In genomic region chr10:115470621-115471334, GRCm38 (mm10) we compare ENCODE assay signal across 8 mouse cellular contexts.
DNase-seq lines count a peak whose midpoint lies in the region; ATAC-seq lines count a peak whose summit lies in the region.

No protein-coding gene starts in this region.

- no peak overlapping the region for H3K27ac ChIP-seq in kidney, embryonic 16.5 days (ENCODE audit: low read length)
- H3K27ac ChIP-seq in embryonic facial prominence, embryonic 12.5 days: no peak overlapping the region
- no peak overlapping the region for H3K27ac ChIP-seq in intestine, embryonic 14.5 days (ENCODE audit: low read depth)
- H3K27ac ChIP-seq in neural tube, embryonic 14.5 days (ENCODE audit: low read depth, low read length): peak overlapping the region; percentile 79

- no peaks in the 10 kb centered on the region for H3K9me3 ChIP-seq in kidney, embryonic 16.5 days (ENCODE audit: low read length)
- H3K9me3 ChIP-seq in embryonic facial prominence, embryonic 12.5 days: no peaks in the 10 kb centered on the region
- no peaks in the 10 kb centered on the region for H3K9me3 ChIP-seq in intestine, embryonic 14.5 days (ENCODE audit: control insufficient read depth, low read length)
- no peaks in the 10 kb centered on the region for H3K9me3 ChIP-seq in neural tube, embryonic 14.5 days (ENCODE audit: control insufficient read depth, low read length)

- 45% methylated on average over 17 of the region's 17 CpGs for WGBS in kidney, embryonic 16.5 days
- WGBS in embryonic facial prominence, embryonic 12.5 days: 37% methylated on average over 17 of the region's 17 CpGs
- WGBS in intestine, embryonic 14.5 days: 45% methylated on average over 17 of the region's 17 CpGs
- WGBS in neural tube, embryonic 14.5 days: 29% methylated on average over 17 of the region's 17 CpGs

- no peak for DNase-seq in kidney, postnatal 25 days
- DNase-seq in intestine, embryonic 14.5 days (ENCODE audit: low spot score): peak; percentile 51
- DNase-seq in urinary bladder, postnatal 25 days (ENCODE audit: low spot score): no peak
- no peak for DNase-seq in frontal cortex, postnatal 25 days (ENCODE audit: low spot score in 2 of 2)
- no peak for DNase-seq in frontal cortex, postnatal 14 days (ENCODE audit: low spot score in 2 of 2)

- H3K36me3 ChIP-seq in kidney, embryonic 16.5 days (ENCODE audit: insufficient read depth, low read length): no peaks in the 10 kb centered on the region
- H3K36me3 ChIP-seq in embryonic facial prominence, embryonic 12.5 days: no peaks in the 10 kb centered on the region
- no peaks in the 10 kb centered on the region for H3K36me3 ChIP-seq in intestine, embryonic 14.5 days (ENCODE audit: control insufficient read depth, insufficient read depth, low read length)
- no peaks in the 10 kb centered on the region for H3K36me3 ChIP-seq in neural tube, embryonic 14.5 days (ENCODE audit: control insufficient read depth, insufficient read depth, low read length)

- peaks cover 8% of the 10 kb centered on the region for H3K4me1 ChIP-seq in kidney, embryonic 16.5 days (ENCODE audit: insufficient read depth, low read length)
- H3K4me1 ChIP-seq in embryonic facial prominence, embryonic 12.5 days: no peaks in the 10 kb centered on the region
- H3K4me1 ChIP-seq in intestine, embryonic 14.5 days (replicated peaks; ENCODE audit: control insufficient read depth, insufficient read depth, low read length): no peaks in the 10 kb centered on the region
- H3K4me1 ChIP-seq in neural tube, embryonic 14.5 days (ENCODE audit: control insufficient read depth, insufficient read depth, low read length): no peaks in the 10 kb centered on the region

- H3K4me2 ChIP-seq in kidney, embryonic 16.5 days (replicated peaks; ENCODE audit: low read depth, low read length): peak overlapping the region; percentile 51
- peak overlapping the region; percentile 37 for H3K4me2 ChIP-seq in embryonic facial prominence, embryonic 12.5 days (replicated peaks)
- peak overlapping the region; percentile 36 for H3K4me2 ChIP-seq in intestine, embryonic 14.5 days (ENCODE audit: low read length)
- H3K4me2 ChIP-seq in neural tube, embryonic 14.5 days (ENCODE audit: low read depth, low read length): peak overlapping the region; percentile 29

- H3K27me3 ChIP-seq in kidney, embryonic 16.5 days (ENCODE audit: insufficient read depth, low read length): no peaks in the 10 kb centered on the region
- peaks cover 3% of the 10 kb centered on the region; the same call in 1 of the 2 replicates for H3K27me3 ChIP-seq in embryonic facial prominence, embryonic 12.5 days
- H3K27me3 ChIP-seq in intestine, embryonic 14.5 days (replicated peaks; ENCODE audit: control insufficient read depth, insufficient read depth, low read length): no peaks in the 10 kb centered on the region
- H3K27me3 ChIP-seq in neural tube, embryonic 14.5 days (ENCODE audit: control insufficient read depth, insufficient read depth, low read length): no peaks in the 10 kb centered on the region

- no peak for ATAC-seq in kidney, embryonic 16.5 days (ENCODE audit: low FRiP score, low TSS enrichment)
- no peak for ATAC-seq in embryonic facial prominence, embryonic 12.5 days (ENCODE audit: insufficient number of reproducible peaks, insufficient read depth, low FRiP score, low TSS enrichment)
- no peak for ATAC-seq in intestine, embryonic 14.5 days (replicated peaks; ENCODE audit: low FRiP score, low TSS enrichment, low read depth)
- ATAC-seq in neural tube, embryonic 14.5 days (ENCODE audit: low read depth): peak; percentile 66

- H3K9ac ChIP-seq in kidney, embryonic 16.5 days (replicated peaks; ENCODE audit: low read length): peak overlapping the region; percentile 31; the same call in 1 of the 2 replicates
- H3K9ac ChIP-seq in embryonic facial prominence, embryonic 12.5 days: no peak overlapping the region
- H3K9ac ChIP-seq in intestine, embryonic 14.5 days (ENCODE audit: low read length): no peak overlapping the region
- peak overlapping the region; percentile 53; the same call in 1 of the 2 replicates for H3K9ac ChIP-seq in neural tube, embryonic 14.5 days (replicated peaks; ENCODE audit: low read depth, low read length)

- H3K4me3 ChIP-seq in kidney, embryonic 16.5 days (ENCODE audit: low read length): peak overlapping the region; percentile 43
- peak overlapping the region; percentile 21 for H3K4me3 ChIP-seq in embryonic facial prominence, embryonic 12.5 days
- peak overlapping the region; percentile 22 for H3K4me3 ChIP-seq in intestine, embryonic 14.5 days (ENCODE audit: low read depth, low read length)
- H3K4me3 ChIP-seq in neural tube, embryonic 14.5 days (ENCODE audit: low read depth, low read length): peak overlapping the region; percentile 31

Comparison
In these comparisons a context has a peak if more than half of its experiments do, and no peak if none do; other contexts are left out.
1. H3K9ac ChIP-seq: peak in kidney, embryonic 16.5 days (single experiment) and neural tube, embryonic 14.5 days (single experiment); none in embryonic facial prominence, embryonic 12.5 days (single experiment) and intestine, embryonic 14.5 days (single experiment).
2. Peak in every context shown above with its lines, with median percentiles within 50 percentile points of each other: H3K4me2 ChIP-seq and H3K4me3 ChIP-seq.